Mouse (Mus musculus) heart, adult 11 months (tissue): ENCODE data around the gene Abca8b.
"Not testable (repeated sequence)": the region's sequence is repeated elsewhere in the genome, so short reads cannot be mapped to it uniquely, and the experiment has no call there.

ENCODE experiments used
- DNase-seq: peaks from one replicate; pipeline ENCODE4 v3.0.0; 2022

The Abca8b gene

DNA sequence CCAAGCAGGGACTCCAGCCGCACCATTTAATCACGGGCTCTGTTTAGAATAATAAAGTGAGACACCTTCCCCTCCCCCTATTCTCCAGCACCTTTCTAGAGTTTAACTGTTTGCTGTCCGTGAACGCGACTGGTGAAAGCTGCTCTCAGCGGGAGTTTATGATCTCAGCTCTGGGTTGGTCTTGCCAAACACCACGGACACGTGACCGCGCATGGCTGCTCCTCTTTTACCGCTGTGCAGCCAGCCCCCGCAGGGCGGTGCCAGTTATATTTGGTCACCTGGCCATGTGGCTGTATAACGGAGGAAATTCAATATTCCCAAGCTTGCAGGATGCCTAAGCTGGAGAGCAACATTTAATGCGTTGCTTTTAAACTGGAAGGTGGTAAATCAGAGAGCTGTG is at the start of gene Abca8b:
Gene Abca8b, minus strand, starts transcription at position 222 of the 400 bp plus-strand sequence.
- DNase-seq: peak; percentile 99

DNA sequence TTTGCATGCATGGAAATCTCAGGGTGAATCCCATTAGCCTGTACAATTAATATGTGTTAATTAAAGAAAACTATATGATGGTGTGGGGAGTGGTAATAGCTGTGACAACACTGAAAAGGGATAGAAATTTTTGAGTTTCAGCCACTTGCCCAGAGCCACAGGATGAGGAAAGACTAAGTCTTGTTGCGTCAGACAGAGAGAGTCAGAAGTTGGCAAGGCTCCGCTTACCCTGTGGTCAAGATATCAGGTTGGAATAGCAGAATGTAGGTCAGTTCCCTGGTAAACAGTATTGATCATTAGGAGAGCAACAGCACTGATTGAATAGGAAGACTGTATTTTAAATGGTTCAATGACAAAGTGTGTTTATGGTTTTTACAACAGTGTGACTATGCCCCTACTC is 42.1 kb upstream of the Abca8b start:
- no peak for DNase-seq

DNA sequence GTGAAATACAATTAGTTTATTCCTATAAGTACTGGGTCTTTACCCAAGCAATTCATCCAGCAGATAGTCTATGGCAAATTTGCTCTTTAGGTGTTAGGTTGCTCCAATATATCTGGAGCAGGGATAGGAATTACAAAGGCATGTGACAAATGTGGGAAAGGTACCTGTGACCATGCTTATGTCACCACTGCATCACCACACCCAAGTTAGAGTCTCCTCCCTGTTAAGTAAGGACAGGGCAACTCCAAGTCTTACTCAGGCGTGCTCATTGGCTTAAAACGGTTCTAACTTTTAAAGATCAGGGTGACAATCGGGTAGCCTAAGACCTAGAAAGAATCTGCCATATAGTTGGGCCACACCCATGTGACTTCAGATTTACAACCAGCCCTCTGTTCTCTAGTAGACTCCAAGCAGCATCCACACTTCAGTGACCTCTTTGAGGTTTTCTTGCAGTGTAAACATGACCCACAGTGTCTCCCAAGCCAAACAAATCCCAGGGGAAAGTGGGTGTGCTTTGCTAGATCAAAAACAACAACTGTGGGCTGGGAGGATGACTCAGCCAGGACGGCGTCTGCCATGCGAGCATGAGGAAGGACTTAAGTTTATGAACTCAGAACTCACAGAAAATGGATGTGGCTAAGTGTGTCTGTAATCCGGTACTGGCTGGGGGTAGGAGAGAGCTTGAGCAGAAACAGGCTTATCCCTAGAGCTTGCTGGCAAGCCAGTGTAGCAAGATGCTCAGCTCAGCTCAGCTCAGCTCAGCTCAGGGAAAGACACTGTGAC is 33.5 kb upstream of the Abca8b start:
- DNase-seq: peak; percentile 97

DNA sequence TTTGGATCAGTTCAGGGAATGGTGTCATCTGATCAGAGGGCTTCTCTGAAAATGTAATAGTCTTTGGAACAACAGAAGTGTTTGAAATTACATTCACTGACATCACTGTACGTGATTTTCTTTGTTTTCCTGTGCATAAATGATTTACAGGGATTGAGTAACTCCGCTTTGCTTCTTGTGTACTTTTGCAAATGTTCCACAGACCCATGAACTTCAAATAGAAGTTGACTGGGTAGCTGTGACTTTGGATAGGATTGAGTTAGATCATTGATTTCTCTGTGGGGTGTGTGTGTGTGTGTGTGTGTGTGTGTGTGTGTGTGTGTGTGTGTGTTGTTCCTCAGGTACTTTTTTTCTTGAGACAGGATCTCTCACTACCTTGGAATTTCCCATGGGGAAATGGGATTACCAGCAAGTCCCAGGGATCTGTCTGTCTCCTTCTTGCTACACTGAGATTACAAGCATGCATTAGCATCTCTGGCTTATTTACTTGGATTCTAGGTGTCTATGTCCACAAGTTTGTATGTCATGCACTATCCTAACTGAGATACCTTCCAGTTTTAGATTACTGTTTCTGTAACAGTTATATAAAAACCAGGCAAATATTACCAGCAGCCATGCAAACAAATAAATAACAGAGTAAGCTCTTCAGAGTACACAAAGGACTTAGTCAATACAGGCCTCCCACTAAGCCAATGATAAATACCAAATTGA is 15.3 kb upstream of the Abca8b start:
- DNase-seq: no peak

DNA sequence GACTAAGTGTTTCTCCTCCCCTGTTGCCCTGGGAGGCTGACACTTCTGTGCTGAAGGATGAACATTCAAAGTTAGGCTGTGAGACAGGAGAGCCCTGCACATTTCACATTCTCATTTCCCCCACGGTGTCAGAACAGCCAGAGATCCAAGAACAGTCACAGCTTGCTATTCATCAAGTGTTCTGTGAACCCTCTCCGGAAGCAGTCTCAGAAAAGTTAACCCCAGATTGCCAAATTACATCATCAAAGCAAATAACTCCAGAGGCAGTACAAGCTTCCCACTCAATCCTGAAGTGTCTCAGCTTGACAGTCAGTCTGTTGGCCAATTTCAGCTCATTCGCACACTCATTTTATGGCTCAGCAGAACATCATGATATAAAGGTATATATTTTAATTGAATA is 632 bp downstream of the Abca8b start:
- peak; percentile 95 for DNase-seq

DNA sequence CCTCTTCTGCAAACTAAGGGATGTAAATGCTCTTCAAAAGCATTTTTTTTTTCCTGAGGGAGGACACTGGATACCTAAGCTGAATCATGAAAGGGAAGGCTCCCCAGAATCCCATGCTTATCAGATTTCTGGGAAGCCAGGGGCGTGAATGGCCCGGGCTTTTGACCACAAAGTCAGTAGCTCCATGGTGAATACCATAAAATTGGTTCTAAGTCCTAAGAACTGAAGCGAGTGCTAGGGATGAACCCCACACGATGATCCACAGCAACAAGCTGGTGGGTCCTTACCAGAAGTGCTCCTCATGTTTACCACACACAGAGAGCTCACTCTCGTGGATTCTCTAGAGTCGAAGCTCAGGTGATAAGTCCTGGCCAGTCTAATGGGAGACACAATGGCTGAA is 1.6 kb downstream of the Abca8b start:
- DNase-seq: peak; percentile 57

DNA sequence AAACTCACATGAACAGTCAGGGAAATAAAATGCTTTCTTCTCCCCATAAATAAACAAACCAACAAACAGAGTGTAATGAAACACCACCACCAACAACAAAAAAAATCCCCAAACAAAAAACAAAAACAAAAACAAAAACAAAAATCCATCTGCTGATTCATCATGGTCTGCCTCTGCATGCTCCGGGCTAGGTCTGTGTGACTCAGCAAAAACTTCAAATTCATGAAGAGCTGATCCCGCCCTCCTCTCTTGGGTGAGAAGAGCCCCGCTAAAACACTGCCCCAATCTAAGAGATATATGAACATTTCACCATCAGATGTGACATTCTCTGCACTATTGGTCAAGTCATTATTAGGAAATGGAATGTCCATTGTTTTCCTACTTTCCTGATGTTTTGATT is 4.4 kb downstream of the Abca8b start:
- peak; percentile 75 for DNase-seq

DNA sequence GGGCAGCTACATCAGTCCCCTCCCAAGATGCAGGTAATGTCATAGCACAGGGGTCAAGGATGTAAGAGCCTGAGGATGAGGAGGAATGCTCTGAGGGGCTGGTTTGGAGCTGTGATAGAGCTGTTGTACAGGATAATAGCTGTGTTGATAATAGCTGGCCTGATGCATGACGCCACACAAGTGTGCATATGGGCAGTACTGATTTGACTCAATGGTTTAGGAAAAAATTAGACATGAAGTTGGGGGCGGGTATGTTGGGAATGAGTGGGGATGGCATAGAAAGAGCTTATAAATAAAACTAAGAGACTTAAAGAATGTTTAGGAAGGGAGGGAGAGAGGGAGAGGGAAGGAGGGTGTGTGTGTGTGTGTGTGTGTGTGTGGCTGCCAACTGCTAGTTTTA is 5.4 kb downstream of the Abca8b start:
- peak; percentile 69 for DNase-seq

DNA sequence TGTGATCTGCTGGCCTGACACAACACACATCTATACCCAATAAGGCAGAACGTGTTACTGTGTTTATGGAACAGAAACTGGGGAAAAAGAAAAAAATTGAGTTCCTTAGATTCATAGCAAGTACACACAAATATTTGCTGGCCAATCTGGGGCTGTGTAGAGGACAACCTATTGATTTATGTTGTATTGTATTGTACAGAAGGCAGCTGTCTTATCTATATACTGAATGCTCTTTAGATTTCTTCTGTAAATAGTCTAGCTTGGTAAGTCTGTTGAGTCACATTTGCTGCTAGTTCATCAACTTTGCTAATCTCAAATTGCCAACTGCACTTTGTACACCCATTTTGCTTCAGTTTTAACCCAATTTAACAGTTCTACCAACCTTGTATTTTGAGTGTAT is 7.5 kb downstream of the Abca8b start:
- DNase-seq: no peak

DNA sequence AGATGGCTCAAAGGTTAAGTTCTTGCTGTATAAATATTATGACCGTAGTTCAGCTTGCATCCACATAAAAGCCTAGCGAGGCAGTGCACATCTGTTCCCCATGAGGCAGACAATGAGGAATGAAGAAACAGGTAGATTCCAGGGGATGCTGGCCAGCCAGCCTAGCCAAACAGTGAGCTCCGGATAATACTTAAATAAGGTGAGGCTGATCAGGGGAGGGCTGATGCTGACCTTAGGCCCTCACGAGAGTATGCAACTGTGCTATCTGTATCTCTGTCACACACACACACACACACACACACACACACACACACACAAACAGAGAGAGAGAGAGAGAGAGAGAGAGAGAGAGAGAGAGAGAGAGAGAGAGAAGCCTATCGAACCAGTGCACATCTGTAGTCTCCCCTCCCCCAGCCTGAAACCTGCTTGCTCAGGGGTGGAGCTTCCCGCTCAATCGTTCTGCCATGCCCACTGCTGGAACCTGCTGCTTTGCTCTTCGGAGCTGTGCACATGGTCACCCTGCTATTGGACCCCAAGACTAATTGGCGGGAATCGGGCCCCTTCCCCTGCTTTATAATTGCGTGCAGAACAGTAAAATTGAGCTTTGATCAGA is 8.1 kb downstream of the Abca8b start:
- DNase-seq: peak; percentile 67

DNA sequence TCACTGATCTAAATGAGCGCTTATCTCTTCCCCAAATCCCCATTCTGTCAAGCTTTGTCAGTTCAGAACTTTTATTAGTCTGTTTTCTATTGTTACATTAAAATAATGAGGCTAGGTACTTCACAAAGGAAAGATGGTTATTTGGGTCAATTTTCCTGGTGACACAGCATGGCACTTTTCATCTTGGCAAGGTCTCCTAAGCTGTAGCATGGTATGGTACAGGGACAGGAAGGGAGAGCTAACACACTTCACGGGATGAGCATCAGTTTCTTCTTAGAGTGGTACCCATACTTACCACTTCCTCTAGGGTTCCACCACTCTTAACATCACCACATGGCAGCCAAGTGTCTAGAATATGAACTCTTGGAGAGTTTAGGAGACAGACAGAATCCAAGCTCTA is 13.8 kb downstream of the Abca8b start:
- DNase-seq: peak; percentile 40

DNA sequence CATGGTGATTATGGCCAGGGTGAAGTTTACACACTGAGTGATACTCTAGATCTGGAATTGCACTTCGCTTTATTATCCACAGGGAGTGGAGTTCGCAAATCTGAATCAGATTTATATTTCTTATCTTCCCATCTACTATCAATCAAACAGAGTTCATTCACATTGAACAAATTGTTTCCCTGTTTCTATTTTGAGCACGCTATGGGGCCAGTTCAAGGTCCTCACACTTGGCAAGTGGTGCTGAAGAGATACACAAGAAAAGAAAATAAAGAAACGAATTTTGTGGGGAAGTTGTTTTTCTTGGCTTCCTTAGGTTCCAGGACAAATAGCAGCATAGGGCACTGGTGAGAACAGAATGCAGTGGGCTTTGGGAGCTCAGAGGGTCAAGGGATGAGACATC is 25.1 kb downstream of the Abca8b start:
- DNase-seq: peak; percentile 49

DNA sequence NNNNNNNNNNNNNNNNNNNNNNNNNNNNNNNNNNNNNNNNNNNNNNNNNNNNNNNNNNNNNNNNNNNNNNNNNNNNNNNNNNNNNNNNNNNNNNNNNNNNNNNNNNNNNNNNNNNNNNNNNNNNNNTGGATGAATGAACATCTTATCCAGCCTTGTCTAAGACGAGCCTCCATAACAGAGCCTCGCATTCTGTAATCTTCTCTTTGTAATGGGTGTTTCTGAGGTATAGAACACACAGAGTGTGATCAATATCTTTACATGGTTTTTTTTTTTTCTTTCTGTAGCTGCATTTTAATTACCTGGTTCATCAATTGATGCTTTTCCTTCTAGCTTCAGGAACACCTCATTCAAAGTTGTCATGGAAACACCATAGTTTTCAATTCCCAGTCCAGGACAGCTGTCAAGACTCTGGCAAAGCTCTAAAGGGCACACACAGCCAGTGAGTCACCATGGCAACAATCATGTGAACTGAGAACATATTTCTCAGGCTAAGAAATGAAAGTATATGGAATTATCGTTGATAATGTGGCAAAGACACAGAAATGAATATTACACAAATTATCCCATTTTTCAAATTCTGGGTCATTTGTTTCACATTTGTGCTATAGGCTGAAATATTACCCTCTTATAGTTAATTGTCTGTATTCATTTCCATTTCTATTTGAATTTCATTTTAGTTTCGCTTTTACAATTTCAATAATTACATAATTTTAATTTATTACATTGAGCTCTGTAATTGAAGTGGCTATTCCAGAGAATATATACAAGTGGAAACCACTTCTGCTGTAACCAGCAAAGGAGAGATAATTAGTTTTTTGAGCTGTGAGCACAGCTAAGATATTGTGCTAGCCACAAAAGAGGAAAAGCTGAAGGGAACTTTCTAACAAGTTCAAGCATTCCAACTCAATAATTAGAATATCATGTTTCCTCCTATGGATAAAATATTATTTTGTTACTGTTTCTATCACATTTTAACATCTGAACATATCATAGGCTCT is 33.9 kb downstream of the Abca8b start:
- DNase-seq: peak; percentile 71

DNA sequence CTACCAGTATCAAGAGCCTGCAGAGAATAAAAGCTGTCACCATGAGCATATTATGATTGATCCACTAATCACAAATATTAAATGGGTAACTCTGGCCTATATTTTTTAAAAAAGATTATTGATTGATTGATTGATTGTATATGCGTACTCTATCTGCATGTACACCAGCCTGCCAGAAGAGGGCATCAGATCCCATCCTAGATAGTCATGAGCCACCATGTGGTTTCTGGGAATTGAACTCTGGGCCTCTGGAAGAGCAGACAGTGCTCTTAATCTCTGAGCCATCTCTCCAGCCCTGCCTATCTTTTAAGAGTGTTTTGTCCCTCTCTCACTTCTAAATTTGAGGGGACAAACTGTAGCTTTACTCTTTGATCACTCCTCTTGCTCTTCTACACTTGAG is 40.5 kb downstream of the Abca8b start:
- DNase-seq: no peak

DNA sequence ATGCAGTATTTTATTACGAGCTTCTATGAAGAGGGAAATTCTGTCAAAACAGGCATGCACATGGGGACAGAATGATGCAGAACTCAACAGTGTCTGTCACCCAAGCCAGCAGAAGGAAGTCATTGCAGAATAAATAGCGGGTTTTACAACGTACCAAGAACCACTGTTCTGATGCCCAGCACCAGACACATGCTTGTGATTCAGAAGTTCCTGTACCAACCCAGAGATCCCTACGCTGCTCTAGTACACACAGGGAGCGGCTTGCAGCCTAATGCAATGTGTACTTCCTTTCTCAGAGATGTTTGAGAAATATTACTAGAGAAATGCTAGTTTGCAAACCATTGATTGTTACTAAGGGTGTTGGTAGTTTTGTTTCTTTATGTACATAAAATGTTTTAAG is 58.7 kb downstream of the Abca8b start:
- no peak for DNase-seq

DNA sequence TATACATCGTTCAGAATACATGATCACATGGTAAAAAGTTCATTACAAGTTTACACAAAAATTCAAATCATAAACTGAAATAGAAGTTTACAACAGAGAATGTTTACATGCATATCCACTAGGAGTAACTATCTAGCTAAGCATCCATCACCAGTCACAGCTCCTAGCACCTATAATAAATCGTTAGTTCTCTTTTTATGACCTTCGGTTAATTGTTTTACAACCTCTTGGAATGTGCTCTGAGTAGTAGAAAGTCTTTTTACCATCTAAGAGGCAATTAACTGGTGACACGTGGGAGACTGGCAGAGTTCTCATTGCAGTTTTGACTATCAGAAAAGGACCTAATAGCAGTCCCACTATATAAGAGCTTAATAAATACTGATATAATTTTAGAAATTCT is 62.4 kb downstream of the Abca8b start:
- DNase-seq: not testable (repeated sequence)

DNA sequence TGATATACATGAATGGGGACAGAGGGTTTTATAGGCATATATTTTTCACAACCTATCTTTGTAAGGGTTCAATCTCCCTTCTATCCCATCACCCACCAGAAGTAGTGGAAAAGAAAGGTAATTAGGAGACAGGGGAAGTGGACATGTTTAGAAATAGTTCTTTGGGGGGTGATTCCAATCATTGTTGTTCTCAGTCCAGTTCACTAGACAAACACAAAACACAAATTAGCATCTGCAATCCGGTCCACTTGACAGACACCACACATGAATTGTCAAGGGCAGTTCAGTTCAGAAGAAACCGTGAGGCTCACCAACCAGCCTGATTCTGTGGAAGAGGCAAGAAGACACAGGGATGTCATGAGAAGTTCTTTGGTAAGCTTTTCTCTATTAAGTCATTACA is 67.2 kb downstream of the Abca8b start:
- DNase-seq: no peak

DNA sequence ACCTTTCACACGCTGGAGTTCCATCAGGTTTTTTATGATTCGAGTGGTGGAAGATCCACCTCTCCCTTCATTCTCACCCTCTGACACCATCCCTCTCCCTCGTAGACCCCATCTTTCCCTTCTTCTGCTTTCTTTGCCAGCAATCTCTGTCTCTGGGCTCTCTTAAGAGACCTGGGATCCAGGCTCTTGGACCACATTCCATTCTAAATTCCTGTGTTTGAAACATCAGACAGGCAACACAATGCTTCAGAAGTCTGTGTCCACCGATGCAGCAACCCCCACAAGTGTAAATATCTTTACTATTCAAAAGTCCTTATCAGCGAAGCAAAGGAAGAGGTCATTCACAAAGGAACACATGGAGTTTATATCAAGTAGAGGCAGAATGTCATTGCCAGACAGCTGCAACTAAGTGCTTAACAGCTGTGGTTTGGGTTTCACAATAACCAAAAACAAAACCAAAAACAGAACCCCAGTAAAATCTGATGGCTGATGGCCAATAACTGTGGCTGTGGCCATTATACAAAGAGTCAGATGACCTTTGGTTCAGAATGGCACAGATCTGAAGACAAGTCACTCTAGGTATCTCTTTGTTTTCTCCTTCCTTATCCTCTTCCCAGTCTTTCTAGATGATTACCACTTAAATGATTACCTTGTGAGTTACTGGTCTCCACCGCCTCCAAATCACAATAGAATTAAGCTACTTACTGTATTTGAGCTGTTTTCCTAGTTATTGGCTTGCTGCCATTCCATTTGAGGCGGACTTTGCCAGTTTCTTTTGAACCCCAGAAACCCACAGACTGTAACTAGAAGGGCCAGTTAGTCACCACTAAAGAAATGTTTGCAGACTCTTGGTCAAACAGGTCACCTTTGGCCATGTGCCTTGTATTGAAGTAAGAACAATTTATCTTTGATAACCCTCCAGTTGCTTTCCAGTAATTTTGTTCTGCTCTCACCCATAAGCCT is 68.6 kb downstream of the Abca8b start:
- DNase-seq: peak; percentile 97

DNA sequence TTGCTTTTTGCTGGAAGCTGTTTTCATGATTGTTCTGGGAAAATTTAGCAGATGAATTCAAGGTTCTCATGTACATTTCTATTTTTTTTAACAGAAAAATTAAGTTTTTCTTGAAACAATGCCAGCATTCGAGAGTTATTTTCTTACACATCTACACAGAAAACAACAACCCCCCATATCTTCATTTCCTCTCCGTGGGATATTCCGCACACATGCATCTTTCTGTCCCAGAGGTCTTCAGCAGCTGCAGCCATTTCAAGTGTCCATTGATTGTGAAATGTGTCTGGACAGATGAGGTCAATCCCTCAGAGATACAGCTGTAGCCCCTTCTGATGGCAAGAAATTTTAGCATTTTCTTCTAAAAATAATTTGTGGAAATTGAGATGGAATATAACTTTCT is 73.4 kb downstream of the Abca8b start:
- DNase-seq: peak; percentile 93

DNA sequence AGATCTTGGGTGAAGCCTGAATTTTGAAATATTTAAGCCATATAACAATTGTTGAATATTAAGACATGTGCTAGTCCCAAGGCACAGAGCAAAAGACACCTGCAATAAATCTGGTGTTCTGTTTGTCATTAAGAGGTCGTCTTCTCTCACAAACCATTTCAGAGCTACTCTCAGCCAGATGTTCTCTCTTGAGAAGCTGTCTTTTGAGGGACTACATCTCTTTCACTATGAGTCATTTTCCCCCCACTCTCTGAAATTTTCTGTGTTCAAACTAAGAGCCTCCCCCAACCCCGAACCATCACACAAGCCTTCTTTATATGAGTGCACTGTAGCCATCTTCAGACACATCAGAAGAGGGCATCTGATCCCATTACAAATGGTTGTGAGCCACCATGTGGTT is 76.2 kb downstream of the Abca8b start:
- no peak for DNase-seq

DNA sequence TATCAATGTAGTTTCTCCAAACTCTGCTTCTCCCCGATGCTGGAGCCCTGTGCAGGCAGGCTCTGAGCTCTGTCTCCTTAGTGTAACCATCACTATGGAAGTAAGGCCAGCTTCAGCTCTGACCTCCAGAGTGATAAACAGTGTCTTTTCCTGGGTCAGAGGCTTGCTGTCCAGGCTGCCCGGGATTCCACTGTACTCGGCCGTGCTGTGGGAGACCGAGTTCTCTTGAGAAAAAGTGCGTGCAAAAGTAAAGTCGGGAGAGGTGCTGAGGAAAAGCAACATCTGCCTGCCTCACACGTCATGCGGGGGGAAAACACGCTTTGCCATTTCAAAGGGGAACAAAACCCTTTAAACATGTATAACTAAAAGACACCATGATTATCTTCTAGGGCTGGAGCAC is 79.0 kb downstream of the Abca8b start:
- DNase-seq: peak; percentile 19

DNA sequence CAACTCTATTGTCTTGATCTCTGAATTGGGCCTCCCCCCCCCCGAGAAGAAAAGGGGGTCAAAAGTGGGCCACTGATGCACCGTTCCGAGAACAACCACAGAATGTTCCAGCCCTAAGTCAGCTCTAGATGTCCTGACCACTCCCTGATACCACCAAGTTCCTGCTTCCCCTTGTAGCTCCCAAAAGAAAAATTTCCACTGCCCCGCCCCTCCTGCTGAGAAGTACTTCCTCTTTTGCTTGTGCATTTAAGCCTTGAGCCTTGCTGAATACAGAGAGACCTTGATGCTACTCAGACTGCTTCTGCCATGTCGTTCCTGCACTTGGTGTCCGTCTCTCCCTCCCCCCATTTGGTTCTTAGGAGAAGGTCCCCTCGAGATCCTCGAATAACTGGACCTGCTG is 82.5 kb downstream of the Abca8b start:
- DNase-seq: peak; percentile 80
